Mouse (Mus musculus): ENCODE measurements at regions not wholly inside any gene's neighbourhood (a gene's known extent, or its start where the extent isn't known, plus 50 kb on each side); places are given as distances from the start of the nearest gene placed in this dataset.

DNA sequence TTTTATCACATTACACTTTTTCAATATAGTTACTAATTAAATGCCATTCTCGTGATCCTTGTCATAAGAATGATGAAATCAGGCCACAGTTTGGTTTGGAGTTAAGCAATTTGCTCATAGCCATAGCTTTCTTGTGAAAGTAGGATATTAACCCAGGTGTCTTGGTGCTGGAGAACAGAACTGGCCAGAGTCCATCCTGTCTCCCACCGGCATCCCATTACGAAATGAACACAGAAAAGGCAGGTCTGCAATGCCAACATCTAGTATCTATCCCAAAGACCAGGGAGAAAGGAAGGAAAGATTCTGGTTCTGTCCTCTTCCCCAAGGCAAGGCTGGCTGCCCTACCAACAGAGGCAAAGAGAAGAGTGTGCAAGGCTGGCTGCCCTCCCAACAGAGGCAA, 61.6 kb upstream of the Avpr1a start:
- DNase-seq = peak; percentile 20

DNA sequence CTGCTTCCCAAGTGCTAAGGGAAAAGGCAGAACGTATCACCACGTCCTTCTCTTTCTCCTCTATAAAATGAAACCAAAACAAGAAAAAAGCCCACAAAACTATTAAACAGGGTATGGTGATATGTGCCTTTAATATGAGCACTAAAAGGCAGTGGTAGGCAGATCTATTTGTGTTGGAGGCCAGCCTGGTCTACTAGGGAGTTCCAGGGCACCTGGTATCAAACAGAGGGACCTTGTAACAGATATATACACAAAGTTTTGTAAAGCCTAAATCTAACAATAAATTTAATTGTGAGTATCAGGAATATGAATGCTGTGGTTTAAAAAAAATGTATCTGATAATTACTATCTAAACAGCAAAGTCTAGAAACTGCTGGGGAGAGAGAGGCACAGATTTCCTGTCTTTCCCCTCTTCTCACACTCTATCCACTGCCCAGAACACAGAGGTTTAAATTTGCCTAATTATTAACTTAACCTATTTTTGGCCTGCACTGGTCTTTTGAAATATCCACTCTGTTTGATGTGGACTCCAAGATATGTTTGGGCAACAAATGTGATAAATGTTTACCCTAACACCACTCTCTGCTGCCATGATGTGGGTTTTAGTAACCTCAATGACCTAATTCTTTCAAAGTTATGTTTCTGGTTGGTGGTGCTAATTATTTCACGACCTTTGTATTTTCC, 68.5 kb upstream of the Avpr1a start:
- DNase-seq = peak; percentile 13

DNA sequence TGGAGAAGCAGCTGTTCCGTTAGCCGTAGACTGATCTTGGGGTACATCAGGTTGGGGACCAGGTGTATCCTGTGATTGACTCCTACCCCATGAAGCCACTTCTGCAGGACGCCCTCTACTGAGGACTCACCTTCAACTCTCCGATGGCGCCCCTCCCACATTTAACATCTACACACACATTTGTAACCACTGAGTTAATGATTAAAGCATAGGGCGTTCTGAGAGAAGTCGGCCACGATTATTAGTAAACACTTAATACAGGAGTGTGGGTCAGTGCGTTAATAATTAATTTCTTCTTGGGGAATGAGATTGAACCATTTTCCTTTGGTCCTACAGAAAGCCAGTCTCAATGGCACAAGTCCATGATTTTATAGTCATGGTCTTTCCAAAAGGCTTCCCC, 105.0 kb upstream of the Avpr1a start:
- peak; percentile 84 for DNase-seq

DNA sequence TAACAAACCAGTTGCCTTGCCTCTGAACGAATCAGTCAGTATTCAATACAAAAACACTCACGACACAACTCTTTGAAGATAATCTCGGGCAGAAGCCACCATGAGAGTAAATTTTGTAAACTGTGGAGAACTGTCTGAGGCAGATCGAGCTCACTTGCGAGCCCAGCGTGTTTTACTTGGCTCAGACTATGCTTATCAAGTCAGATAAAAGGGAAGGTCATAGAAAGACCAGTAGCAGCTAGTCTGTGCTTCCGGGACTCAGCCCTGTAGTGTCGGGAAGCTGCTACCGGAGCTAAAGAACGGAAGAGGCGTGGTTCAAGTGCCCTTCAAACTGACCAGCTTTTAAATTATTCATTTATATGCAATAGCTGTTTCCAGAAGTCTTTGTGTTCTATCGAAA, 105.9 kb upstream of the Avpr1a start:
- DNase-seq = no peak

DNA sequence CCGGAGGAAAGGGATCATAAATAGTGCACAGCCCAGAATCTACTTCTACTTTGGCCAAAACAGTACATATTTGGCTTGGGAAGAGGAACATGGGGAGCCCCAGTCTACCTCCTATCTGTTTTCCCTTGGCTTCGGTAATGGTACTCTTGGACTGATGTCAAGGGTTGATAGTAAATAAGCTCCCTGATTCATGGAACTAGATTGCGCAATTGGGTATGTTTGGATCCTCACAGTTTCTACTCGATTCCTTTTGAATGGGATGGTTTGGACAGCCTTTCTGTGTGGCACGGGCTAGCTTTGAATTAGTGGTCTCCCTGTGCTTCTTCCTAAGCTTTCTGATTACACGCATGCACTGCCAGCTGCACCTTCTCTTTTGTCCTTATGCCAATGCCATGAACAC, 121.4 kb upstream of the Avpr1a start:
- no peak for DNase-seq

DNA sequence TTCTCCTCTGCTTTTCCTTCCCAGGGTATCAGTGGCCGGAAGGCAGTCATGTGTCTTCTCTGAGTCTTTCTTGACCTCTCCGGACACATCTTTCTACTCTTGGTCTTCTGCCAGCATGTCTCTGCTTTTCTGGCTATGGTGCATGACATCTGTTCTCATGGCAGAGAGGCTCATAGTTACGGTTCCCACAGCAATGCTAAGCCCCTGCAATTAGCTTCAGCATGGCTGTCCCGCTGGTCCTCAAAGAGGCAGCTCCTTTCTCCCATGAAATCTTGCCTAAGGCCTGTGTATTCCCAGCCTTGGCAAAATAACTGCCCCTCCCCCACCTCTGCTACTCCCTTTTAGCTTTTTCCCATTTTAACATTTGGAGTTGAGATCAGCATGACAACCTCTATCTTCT, 129.4 kb upstream of the Avpr1a start:
- peak; percentile 14 for DNase-seq

DNA sequence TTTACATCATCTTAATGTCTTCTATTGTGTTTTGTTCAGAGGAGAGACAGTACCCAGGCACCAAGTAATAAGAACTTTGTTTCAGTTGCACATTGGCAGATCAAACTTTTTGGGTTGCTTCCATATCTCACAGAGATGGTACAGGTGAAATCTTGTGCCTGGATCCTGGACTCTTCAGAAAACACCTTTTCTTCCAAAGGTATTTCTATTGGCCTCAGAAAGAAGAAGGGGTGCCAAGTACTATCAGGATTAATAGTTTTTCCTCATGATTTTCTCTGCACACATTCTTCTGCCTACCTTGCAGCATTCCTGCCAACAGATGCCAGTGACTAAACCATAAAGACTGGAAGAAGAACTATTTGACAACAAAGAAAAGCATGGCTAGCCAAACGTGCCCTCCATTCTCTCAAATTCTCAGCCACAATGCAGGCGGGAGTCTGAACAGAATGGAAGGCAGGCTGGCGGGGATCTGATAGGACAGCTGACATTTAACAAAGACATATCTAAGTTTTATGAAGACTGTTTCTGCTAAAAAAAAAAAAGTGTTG, 137.6 kb upstream of the Avpr1a start:
- no peak for DNase-seq

DNA sequence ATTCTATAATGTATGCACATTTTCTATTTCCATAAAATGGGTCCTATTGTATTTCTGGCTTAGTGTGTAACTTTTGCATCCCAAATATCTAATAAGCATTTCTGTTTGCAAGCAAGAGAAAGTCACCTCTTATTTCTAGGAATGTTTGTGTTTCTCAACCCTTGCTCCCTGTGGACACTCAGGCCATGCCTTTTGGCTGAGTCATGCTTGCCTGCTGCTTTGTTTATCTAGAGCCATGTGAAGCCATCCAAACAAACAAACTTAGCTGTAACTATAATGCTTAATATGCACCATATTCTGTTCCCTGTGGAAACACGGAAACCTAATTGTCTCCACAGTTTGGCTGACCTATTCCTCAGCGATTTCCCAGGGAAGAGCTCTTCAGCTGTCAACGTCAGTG, 139.6 kb upstream of the Avpr1a start:
- peak; percentile 21 for DNase-seq

DNA sequence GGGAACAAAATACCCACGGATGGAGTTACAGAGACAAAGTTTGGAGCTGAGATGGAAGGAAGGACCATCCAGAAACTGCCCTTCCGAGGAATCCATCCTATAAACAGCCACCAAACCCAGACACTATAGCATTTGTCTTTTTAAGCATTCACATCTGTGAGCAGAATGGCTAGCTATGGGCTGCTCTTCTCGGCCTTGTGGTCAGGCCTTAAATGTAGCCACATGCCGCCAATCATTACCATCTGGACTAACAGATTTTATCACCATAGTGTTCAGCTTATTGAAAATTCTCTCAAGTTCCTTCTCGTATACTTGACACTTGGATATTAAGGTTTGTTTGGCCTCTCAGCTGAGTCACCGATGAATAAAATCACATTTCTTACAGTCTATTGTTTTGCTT, 146.0 kb upstream of the Avpr1a start:
- no peak for DNase-seq

DNA sequence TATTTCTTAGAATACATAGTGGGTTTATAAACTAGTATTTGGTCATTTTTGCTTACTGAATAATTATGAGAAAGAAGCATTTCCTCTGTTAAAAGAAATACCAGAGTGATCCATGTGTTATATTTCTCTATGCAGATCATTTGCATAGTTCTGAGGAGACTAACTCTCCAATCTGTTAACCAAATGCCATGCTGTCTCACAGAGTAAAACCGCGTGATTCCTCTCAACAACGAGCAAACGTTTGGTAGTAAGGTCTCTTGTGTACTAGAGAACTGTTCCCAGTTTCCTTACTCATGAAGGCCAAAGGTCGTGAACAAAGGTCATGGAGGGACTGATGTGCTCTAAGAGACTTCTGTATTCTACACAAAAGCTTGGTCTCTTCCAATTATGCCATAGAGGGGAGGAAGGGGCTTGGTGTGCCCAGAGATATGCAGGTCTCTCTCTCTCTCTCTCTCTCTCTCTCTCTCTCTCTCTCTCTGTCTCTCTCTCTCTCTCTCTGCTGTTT, 152.3 kb upstream of the Avpr1a start:
- DNase-seq = no peak

DNA sequence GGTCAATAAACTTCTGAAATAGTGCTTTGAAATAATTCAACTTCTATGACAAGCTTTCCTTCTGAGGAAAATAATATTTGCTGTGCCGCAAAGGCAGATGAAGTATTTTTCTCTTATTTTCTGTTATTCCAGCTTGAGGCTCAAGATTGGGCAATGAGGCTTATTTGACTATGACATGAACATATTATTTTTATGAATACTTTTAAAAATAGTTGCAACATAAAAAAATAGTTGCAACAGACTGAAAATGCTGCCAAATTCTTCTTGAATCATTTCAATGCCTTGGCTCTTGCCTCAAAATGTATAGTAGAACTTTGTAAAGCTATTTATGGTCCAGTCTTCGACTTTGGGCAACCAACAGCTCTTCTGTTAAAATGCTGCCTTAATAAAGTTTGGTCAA, 156.7 kb upstream of the Avpr1a start:
- DNase-seq = no peak

DNA sequence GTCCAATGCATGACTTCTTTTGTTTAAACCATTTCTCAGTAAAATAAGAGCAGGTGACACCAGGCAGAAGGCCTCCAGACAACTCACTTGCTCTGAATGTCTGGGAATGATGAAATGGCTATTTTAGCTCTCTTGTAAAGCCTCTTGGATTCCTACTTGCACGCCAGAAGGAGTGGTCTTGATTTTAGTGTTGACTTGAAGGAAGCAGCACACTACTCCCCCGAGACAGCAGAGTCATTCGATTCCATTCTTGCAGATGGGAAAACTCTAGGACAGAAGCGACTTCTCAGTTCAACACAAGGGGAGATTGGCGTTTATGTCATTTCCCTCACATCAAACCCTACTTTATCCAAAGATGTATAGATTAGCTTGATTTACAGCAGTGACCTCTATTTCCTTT, 157.2 kb upstream of the Avpr1a start:
- no peak for DNase-seq

DNA sequence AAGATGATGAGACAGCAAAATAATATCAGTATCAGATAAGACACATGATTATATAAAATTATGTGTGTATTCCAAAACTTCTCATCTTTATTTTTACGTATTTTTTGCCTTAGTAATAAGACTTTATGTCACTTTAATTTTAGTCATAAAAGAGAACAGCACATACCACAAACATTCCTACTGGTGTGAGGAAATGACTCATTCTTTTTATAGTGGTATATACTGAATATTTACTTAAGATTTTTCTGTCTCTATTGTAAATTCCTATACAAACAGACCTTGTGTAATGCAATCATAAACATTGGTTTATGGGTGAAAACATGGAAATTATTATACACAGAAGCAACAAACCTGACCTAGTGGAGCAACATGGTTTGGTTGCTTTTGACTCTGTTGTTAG, 173.4 kb upstream of the Avpr1a start:
- no peak for DNase-seq

DNA sequence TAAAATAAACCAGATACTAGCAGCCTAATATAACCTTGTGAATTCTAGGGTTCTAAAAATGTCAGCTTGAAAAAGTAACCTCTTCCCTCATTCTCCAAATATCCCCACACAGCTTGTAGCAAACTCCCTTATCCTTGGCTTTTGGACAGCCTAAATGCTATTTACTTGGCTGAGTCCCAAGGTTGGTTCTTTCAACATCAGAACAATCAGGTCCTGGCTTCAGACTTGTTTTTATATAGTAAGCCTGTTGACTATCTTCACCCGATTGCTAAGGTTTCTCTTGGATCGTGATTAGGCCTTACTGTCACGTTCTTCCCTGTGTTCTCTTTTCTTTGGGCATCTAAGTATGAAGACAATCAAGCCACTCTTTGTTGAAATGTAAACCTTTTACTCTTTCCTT, 174.1 kb upstream of the Avpr1a start:
- no peak for DNase-seq

DNA sequence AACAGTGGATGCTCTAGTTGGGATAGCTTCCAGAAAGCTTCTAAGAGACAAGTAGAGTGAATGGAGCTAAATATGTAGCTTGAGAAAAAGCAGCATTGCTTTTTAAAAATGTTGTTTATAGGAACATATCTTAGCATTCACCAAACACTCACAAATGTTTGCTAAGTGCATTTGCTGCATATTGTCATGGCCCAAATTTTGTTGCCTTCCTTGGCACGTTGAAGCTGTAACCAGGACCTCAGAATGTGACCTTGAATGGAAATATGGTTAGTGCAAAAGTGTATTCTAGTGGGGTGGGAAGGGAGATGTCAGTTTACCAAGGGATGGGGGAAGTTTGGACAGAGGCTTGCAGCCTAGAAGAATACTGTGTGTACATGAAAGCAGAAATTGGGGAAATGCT, 166.9 kb upstream of the Rxylt1 start:
- no peak for DNase-seq

DNA sequence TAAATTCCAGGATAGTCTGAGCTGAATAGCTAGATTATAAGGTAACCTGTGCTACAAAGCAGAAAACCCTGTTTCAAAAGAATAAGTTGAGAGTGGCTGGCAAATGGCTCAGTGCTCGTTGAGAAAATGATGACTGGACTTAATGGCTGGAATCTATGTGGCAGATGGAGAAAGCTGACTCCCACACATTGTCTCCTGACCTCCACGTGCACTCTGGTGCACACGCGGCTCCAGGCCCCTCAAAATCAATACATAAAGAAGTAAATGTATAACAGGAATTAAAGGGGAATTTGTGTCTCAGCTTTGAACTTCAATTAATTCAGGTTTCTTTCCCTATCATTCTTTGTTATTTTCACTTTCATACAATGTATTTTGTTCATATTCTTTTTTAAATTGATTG, 162.2 kb upstream of the Rxylt1 start:
- DNase-seq = no peak

DNA sequence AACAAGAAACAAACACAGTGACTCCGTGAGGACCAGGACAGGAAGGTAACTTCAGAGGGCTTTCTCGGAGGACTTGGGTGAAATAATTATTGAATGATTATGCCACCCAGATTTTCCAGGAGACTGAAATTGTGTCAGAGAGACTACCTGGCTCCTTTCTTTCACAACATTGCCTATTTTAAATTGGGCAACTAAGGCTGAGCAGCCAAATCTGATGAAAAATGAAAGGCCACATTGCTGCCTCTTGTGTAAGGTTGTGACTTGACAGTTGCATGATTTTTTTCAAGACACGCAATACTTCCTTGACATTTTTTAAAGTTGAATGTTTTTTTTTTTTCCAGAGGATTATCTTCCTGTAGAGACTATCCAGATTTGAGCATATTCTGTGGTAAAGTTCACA, 161.5 kb upstream of the Rxylt1 start:
- DNase-seq = no peak

DNA sequence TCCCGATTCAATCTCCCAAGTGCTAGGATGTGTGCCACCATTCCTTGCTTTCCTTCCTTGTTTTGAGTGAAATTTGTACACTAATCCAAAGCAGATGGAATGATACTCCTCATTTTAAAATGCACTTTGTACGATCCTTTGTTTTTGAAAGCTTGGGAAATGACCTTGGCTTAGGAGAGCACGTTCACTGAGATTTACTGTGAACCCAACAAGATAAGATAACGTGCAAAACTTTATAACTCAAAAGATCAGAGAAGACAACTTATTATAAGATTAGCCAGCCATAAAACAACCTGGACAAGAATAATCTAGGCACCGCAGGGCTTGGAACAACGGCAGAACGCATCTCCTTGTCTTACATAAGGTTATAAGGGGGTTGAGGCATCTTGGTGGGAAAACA, 134.6 kb upstream of the Rxylt1 start:
- DNase-seq = no peak

DNA sequence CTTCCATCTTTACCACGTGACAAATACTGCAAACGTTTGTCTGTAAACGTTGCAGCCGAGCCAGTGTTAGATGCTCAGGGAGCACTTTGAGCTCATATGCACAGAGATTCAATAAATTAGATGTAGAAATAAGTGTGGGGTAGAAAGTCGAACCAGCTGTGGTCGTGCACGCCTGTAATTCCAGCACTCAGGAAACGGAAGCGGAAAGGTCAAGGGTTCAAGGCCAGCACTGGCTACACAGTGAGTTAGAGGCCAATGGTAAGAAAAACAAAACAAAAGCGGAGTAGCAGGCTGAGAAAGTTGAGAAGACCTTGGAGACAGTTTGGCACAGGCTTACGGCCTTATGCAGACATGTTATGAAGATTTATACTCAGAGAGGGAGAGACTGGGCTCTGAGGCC, 133.6 kb upstream of the Rxylt1 start:
- peak; percentile 54 for DNase-seq

DNA sequence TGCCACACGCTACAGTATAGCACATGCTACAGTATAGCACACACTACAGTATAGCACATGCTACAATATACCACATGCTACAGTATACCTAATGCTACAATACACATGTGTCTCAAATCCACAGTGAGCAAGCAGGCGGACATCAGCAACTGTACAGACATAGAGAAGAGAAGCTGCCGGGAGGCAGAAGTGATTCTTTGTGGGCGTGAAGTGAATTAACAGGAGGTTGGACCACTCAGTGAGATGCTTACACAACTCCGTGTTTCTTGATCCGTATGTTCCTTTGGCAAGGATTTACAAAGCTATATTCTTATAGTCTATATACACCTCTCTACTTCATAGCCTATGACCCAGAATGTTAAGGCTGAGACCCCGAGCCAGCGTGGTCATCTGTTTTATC, 128.5 kb upstream of the Rxylt1 start:
- DNase-seq = no peak

DNA sequence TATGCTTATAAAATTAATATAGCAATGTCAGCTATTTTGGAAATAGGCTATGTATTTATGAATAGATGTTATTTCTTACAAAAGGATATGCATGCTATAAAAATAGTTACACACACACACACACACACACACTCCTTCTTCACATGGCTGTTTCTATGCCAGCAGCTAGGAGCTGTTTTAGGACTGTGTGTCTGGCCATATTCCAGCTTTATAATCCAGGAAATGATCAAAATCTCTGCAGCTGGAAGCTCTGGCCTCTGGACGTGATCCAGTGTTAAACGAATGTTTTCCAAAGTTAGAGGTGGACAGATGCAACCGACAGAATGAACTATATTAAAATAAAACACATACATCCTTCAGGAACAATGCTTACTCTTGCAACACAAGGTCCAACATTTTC, 125.9 kb upstream of the Rxylt1 start:
- no peak for DNase-seq

DNA sequence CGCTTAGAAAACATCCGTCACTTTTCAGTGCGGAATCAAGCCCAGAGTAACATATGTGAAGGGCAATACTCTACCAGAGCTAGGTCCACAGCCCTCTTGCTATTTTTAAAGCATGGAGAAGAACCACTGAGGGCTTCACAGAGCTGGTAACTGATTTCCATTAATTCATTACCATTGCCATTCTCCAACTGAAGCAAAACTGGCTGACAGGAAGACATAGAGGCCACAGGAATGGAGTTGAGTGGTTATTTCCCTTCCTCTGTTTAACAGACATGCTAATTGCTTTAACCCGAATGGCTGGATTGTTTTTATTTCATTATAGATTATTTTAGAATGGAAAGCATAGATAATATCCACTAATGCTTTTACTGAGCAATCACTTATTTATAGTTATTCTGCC, 120.4 kb upstream of the Rxylt1 start:
- no peak for DNase-seq

DNA sequence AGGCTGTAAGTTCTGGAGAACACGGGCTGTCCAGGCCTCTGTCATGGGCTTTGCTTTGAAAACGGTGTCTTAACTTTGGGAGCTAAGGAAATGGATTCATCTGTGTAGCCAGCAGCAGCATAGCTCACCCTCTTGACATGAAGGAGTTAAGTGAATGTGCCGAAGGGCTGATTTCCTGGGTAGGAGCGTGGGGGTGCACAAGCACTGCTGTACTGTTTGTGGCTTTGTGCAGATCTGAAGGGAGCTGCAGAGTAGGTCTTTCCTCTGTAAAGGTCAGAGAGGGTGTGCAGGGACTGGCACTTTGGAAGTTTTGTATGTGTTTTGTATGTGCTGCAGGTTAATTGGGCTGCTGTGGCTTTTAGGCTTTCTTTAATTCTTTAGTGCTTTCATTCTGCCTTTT, 102.6 kb upstream of the Rxylt1 start:
- no peak for DNase-seq

DNA sequence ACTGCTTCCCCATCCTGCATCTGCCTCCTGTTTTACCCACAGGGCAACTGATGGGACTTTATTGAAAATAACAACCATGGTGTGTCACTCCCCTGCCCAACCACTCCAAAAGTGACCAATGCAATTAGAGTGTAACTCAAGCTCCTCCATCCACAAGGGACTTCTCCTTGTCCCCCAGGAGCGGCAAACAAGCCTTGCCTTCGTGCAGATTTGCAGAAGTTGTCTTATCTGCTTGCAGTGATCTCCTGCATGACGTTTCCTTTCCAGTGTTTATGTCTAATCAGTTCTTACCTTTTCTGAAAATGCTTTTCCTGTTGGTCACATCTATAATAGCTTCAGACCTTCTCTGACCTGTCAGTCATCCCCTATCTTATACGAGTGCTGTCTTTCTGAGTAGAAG, 100.5 kb upstream of the Rxylt1 start:
- no peak for DNase-seq

DNA sequence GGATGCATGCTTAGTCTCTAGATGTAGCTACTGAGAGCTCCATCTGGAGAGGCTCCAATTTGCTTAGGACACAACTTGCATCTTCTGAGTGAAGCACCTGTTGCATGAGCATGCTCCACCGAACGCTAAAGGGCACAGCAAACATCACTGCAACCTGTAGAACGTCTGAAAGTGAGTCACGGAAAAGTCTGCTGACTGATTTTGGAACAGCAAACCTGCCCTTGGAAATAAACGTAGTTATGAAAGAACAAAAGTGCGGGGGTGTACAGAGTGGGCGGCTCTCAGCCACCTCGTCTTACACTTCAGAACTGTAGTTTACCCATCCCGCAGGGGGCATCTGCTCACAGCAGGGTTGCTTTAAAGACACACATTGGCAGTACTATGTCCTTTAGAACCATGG, 97.0 kb upstream of the Rxylt1 start:
- no peak for DNase-seq

Measured in kidney, adult 9 months (tissue).